In the genomic region with DNA sequence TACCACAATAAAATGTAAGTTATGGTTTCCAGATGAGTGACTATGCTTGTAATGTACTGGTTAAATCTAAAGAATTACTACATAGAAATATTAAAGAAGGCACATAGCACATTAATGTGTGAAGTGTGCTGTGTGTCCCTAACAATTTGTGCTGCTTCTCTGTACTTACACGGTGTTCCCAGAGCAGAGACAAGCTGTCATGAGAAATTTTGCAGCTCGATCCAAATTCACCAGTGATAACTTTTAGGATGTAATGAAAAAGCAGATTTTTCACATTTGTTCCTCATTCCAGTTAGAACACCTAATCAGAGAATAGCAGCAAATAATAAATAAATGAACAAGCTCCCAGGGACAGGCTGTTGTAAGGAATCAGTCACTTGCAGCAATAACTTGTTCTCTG, we compare ENCODE assay signal across 23 mouse cellular contexts.
"Had no signal": no experiment of that assay in that cellular context is flagged by ENCODE, and none has a peak within 500 bp of the region (broad histone marks: within the 10 kb centered on the region; RNA-seq: fewer than 3 reads in every experiment).

No protein-coding gene starts in this region.

- H3K9me3 ChIP-seq: heart, embryonic 13.5 days; heart, embryonic 15.5 days; hindbrain, embryonic 13.5 days; hindbrain, embryonic 15.5 days; limb, embryonic 13.5 days; limb, embryonic 15.5 days; liver, embryonic 12.5 days had no signal

- H3K36me3 ChIP-seq: heart, embryonic 13.5 days; heart, embryonic 15.5 days; hindbrain, embryonic 13.5 days; hindbrain, embryonic 15.5 days; limb, embryonic 13.5 days; limb, embryonic 15.5 days; liver, embryonic 12.5 days had no signal

- H3K4me2 ChIP-seq: heart, embryonic 11.5 days; heart, embryonic 13.5 days; heart, embryonic 15.5 days; hindbrain, embryonic 13.5 days; hindbrain, embryonic 15.5 days; limb, embryonic 13.5 days; limb, embryonic 15.5 days; liver, embryonic 12.5 days had no signal

- H3K4me1 ChIP-seq: heart, embryonic 13.5 days; heart, embryonic 15.5 days; hindbrain, embryonic 15.5 days; limb, embryonic 15.5 days; liver, embryonic 12.5 days had no signal

- ATAC-seq: hindbrain, postnatal 0 days; intestine, embryonic 16.5 days; liver, embryonic 12.5 days had no signal

- H3K27ac ChIP-seq: heart, adult 2 months; heart, embryonic 13.5 days; heart, embryonic 15.5 days; hindbrain, embryonic 15.5 days; hindbrain, postnatal 0 days; limb, embryonic 13.5 days; limb, embryonic 15.5 days; liver, embryonic 12.5 days; liver, embryonic 14.5 days had no signal

- H3K4me3 ChIP-seq: heart, adult 2 months; heart, embryonic 13.5 days; heart, embryonic 15.5 days; hindbrain, embryonic 13.5 days; hindbrain, embryonic 15.5 days; limb, embryonic 13.5 days; limb, embryonic 15.5 days; liver, embryonic 12.5 days had no signal

- DNase-seq: gastrocnemius, postnatal 14 days; gastrocnemius, postnatal 36 days; heart, adult 11 months; heart, adult 2 months; heart, postnatal 14 days; heart, postnatal 36 days; kidney, adult 18-20 months; kidney, adult 8-10 months; kidney, postnatal 10 days; kidney, postnatal 25 days; kidney, postnatal 4 days; left cerebral cortex, postnatal 4 days had no signal

- H3K27me3 ChIP-seq: heart, embryonic 13.5 days; heart, embryonic 15.5 days; hindbrain, embryonic 13.5 days; hindbrain, embryonic 15.5 days; limb, embryonic 13.5 days; limb, embryonic 15.5 days; liver, embryonic 12.5 days had no signal

- H3K9ac ChIP-seq: heart, embryonic 13.5 days; heart, embryonic 15.5 days; hindbrain, embryonic 13.5 days; hindbrain, embryonic 15.5 days; limb, embryonic 13.5 days; limb, embryonic 15.5 days; liver, embryonic 12.5 days; liver, embryonic 14.5 days had no signal
